Mouse (Mus musculus): Measurements from ENCODE around the gene Tet1. TPM values are rescaled to one million over a fixed set of nuclear protein-coding genes. Genes with fewer than 3 reads are reported as not detected.

The Tet1 gene
- polyA plus RNA-seq, 1 experiment from 2014 or later, result 27.4 TPM

GRCm38 (mm10) chr10:62854581-62854980 lies 54.2 kb downstream of the Tet1 start:
- DNase-seq (ENCODE audit: low spot score), result no peak
- no peak for ATAC-seq (replicated peaks; ENCODE audit: insufficient number of reproducible peaks, low FRiP score, low TSS enrichment, low read depth)
- H3K36me3 ChIP-seq (replicated peaks; ENCODE audit: control insufficient read depth, insufficient read depth, low read depth, low read length), result no peaks in the 10 kb centered on the region
- no peak overlapping the region for H3K4me3 ChIP-seq (ENCODE audit: low read depth, low read length)
- no peak overlapping the region for H3K27ac ChIP-seq (replicated peaks; ENCODE audit: low read depth, low read length)
- no peaks in the 10 kb centered on the region for H3K9me3 ChIP-seq (replicated peaks; ENCODE audit: control insufficient read depth, low read length)
- no peaks in the 10 kb centered on the region for H3K4me1 ChIP-seq (ENCODE audit: control insufficient read depth, insufficient read depth, low read length)
- no peak overlapping the region for H3K4me2 ChIP-seq (ENCODE audit: low read depth, low read length)
- no peak overlapping the region for H3K9ac ChIP-seq (replicated peaks; ENCODE audit: low read length)
- 71% methylated on average over 4 of the region's 4 CpGs for WGBS
- H3K27me3 ChIP-seq (ENCODE audit: control insufficient read depth, insufficient read depth, low read length), result no peaks in the 10 kb centered on the region

DNA sequence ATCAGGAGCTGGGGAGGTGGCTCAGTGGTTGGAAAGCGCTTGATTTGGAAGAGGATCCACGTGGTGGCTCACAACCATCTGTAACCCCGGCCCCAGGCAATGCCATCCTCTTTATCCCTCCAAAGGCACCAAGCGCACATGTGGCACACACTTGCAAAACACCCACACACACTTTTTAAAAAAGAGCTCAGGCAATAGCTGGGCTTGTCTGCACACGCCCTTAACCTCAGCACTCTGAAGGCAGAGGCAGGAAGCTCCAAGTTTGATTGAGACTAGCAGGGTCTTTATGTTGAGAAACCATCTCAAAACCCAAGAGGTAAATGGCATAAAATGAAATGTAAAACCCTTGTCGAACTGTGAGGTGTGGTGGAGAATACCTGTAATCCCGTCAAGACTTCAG lies 57.2 kb downstream of the Tet1 start:
- H3K4me1 ChIP-seq (ENCODE audit: control insufficient read depth, insufficient read depth, low read length), result no peaks in the 10 kb centered on the region
- no peaks in the 10 kb centered on the region for H3K9me3 ChIP-seq (replicated peaks; ENCODE audit: control insufficient read depth, low read length)
- H3K4me2 ChIP-seq (ENCODE audit: low read depth, low read length), result no peak overlapping the region
- 78% methylated on average over 7 of the region's 7 CpGs for WGBS
- no peak overlapping the region for H3K9ac ChIP-seq (replicated peaks; ENCODE audit: low read length)
- no peak overlapping the region for H3K4me3 ChIP-seq (ENCODE audit: low read depth, low read length)
- ATAC-seq (replicated peaks; ENCODE audit: insufficient number of reproducible peaks, low FRiP score, low TSS enrichment, low read depth) (no peak), DNase-seq (ENCODE audit: low spot score) (no peak)
- H3K27me3 ChIP-seq (ENCODE audit: control insufficient read depth, insufficient read depth, low read length), result no peaks in the 10 kb centered on the region
- no peak overlapping the region for H3K27ac ChIP-seq (replicated peaks; ENCODE audit: low read depth, low read length)
- H3K36me3 ChIP-seq (replicated peaks; ENCODE audit: control insufficient read depth, insufficient read depth, low read depth, low read length), result no peaks in the 10 kb centered on the region

GRCm38 (mm10) chr10:62851025-62851424 lies 57.8 kb downstream of the Tet1 start:
- H3K4me2 ChIP-seq (ENCODE audit: low read depth, low read length), result no peak overlapping the region
- no peaks in the 10 kb centered on the region for H3K4me1 ChIP-seq (ENCODE audit: control insufficient read depth, insufficient read depth, low read length)
- no peaks in the 10 kb centered on the region for H3K27me3 ChIP-seq (ENCODE audit: control insufficient read depth, insufficient read depth, low read length)
- WGBS, result 65% methylated on average over 4 of the region's 4 CpGs
- H3K9me3 ChIP-seq (replicated peaks; ENCODE audit: control insufficient read depth, low read length), result no peaks in the 10 kb centered on the region
- no peaks in the 10 kb centered on the region for H3K36me3 ChIP-seq (replicated peaks; ENCODE audit: control insufficient read depth, insufficient read depth, low read depth, low read length)
- ATAC-seq (replicated peaks; ENCODE audit: insufficient number of reproducible peaks, low FRiP score, low TSS enrichment, low read depth) (no peak), DNase-seq (ENCODE audit: low spot score) (peak; percentile 46)
- no peak overlapping the region for H3K4me3 ChIP-seq (ENCODE audit: low read depth, low read length)
- no peak overlapping the region for H3K27ac ChIP-seq (replicated peaks; ENCODE audit: low read depth, low read length)
- no peak overlapping the region for H3K9ac ChIP-seq (replicated peaks; ENCODE audit: low read length)

DNA sequence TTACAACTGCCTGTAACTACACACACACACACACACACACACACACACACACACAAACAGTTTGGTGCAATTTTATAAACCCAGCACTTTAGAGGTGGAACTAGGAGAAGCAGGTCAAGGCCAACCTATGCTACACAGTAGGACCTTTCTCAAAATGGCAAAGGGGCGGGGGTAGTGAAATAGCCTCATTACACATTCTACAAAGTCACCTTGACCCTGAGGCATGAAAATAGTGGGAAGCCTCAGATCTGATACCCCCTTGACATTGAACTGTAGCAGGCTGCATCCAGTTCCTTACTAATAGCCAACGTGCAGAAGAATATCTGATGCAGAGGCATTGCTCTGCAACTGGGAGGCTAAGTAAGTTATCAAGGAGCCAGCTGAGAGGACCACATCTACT lies 60.0 kb downstream of the Tet1 start:
- WGBS, result 91% methylated on average over 2 of the region's 2 CpGs
- ATAC-seq (replicated peaks; ENCODE audit: insufficient number of reproducible peaks, low FRiP score, low TSS enrichment, low read depth) (no peak), DNase-seq (ENCODE audit: low spot score) (no peak)
- Histone ChIP-seq H3K36me3 (replicated peaks; ENCODE audit: control insufficient read depth, insufficient read depth, low read depth, low read length) (no peaks in the 10 kb centered on the region), H3K4me1 (ENCODE audit: control insufficient read depth, insufficient read depth, low read length) (no peaks in the 10 kb centered on the region), H3K27me3 (ENCODE audit: control insufficient read depth, insufficient read depth, low read length) (no peaks in the 10 kb centered on the region), H3K4me2 (ENCODE audit: low read depth, low read length) (no peak overlapping the region), H3K9ac (replicated peaks; ENCODE audit: low read length) (no peak overlapping the region), H3K9me3 (replicated peaks; ENCODE audit: control insufficient read depth, low read length) (no peaks in the 10 kb centered on the region), H3K4me3 (ENCODE audit: low read depth, low read length) (no peak overlapping the region), H3K27ac (replicated peaks; ENCODE audit: low read depth, low read length) (no peak overlapping the region)

- Histone ChIP-seq H3K9ac (replicated peaks; ENCODE audit: low read length) (no peak overlapping the region), H3K4me2 (ENCODE audit: low read depth, low read length) (no peak overlapping the region), H3K27me3 (ENCODE audit: control insufficient read depth, insufficient read depth, low read length) (no peaks in the 10 kb centered on the region), H3K36me3 (replicated peaks; ENCODE audit: control insufficient read depth, insufficient read depth, low read depth, low read length) (no peaks in the 10 kb centered on the region), H3K4me3 (ENCODE audit: low read depth, low read length) (no peak overlapping the region), H3K4me1 (ENCODE audit: control insufficient read depth, insufficient read depth, low read length) (no peaks in the 10 kb centered on the region), H3K9me3 (replicated peaks; ENCODE audit: control insufficient read depth, low read length) (no peaks in the 10 kb centered on the region), H3K27ac (replicated peaks; ENCODE audit: low read depth, low read length) (no peak overlapping the region)
- WGBS, result 83% methylated on average over 12 of the region's 12 CpGs
- DNase-seq (ENCODE audit: low spot score), result no peak
- ATAC-seq (replicated peaks; ENCODE audit: insufficient number of reproducible peaks, low FRiP score, low TSS enrichment, low read depth), result no peak
Measured at GRCm38 (mm10) chr10:62847069-62847626, 61.6 kb downstream of the Tet1 start.

DNA sequence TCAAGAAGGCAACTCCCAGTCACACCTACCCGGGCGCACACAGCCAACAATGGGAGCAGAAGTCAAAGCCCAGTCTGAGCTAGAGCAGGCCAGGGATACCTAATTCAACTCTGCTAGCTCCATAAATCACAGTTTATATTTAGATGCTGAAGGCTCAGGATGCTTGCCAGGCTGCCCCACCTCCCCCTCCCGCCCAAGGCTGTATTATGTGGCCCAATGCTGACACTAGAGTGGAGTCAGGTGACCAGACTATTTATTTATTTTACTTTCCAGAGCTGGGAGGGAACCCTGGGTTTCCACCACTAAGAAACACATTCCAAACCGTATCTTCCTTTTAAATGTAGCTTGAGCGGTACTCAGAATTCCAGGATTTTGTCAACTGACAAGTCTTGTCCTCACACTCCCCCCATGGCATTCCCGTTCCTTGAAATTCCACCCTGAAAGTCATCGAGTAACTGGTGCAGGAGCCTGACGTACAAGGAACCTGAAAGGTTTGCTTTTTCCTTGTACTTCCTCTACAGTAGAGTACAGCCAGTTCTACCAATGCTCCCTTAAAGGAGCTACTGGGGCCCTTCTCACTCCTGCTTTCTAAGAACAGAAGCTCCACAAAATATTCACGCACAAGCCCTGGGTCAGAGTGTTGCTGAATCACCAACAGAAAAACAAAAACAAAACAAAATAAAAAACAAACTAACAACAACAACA lies 64.9 kb downstream of the Tet1 start:
- H3K27me3 ChIP-seq (ENCODE audit: control insufficient read depth, insufficient read depth, low read length), result no peaks in the 10 kb centered on the region
- no peak overlapping the region for H3K4me2 ChIP-seq (ENCODE audit: low read depth, low read length)
- H3K4me1 ChIP-seq (ENCODE audit: control insufficient read depth, insufficient read depth, low read length), result no peaks in the 10 kb centered on the region
- peak; percentile 41 for DNase-seq (ENCODE audit: low spot score)
- 62% methylated on average over 9 of the region's 9 CpGs for WGBS
- H3K9me3 ChIP-seq (replicated peaks; ENCODE audit: control insufficient read depth, low read length), result no peaks in the 10 kb centered on the region
- H3K9ac ChIP-seq (replicated peaks; ENCODE audit: low read length), result no peak overlapping the region
- no peak overlapping the region for H3K4me3 ChIP-seq (ENCODE audit: low read depth, low read length)
- H3K27ac ChIP-seq (replicated peaks; ENCODE audit: low read depth, low read length), result no peak overlapping the region
- ATAC-seq (replicated peaks; ENCODE audit: insufficient number of reproducible peaks, low FRiP score, low TSS enrichment, low read depth), result no peak
- H3K36me3 ChIP-seq (replicated peaks; ENCODE audit: control insufficient read depth, insufficient read depth, low read depth, low read length), result no peaks in the 10 kb centered on the region

DNA sequence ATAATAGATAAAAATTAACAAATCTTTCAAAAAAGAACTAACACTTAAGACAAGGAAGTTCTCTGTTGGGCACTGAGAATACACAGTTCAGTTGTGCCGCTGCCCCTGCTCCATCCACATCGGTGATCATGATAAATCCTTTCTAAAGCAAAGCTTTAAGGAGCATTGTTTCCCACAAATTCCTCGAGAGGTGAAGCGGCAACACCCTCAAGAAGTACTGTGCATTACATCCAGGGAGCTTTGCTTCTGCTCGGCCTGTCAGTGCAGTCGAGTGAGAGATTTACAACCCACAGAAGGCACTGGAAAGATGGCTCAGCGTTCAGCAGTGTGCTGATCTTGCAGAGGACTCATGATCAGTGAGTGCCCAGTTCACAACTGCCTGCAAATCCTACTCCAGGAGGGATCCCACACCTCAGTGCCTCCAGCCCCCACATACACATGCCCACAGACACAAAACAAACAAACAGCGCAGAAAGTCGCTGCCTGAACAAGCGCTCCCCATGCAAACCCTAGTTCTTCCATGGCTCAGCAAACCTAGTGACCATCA lies 66.8 kb downstream of the Tet1 start:
- Histone ChIP-seq H3K9me3 (replicated peaks; ENCODE audit: control insufficient read depth, low read length) (no peaks in the 10 kb centered on the region), H3K27me3 (ENCODE audit: control insufficient read depth, insufficient read depth, low read length) (no peaks in the 10 kb centered on the region), H3K4me2 (ENCODE audit: low read depth, low read length) (no peak overlapping the region), H3K4me3 (ENCODE audit: low read depth, low read length) (no peak overlapping the region), H3K9ac (replicated peaks; ENCODE audit: low read length) (no peak overlapping the region), H3K27ac (replicated peaks; ENCODE audit: low read depth, low read length) (no peak overlapping the region), H3K36me3 (replicated peaks; ENCODE audit: control insufficient read depth, insufficient read depth, low read depth, low read length) (no peaks in the 10 kb centered on the region), H3K4me1 (ENCODE audit: control insufficient read depth, insufficient read depth, low read length) (no peaks in the 10 kb centered on the region)
- DNase-seq (ENCODE audit: low spot score) (no peak), ATAC-seq (replicated peaks; ENCODE audit: insufficient number of reproducible peaks, low FRiP score, low TSS enrichment, low read depth) (no peak)
- 83% methylated on average over 10 of the region's 10 CpGs for WGBS

DNA sequence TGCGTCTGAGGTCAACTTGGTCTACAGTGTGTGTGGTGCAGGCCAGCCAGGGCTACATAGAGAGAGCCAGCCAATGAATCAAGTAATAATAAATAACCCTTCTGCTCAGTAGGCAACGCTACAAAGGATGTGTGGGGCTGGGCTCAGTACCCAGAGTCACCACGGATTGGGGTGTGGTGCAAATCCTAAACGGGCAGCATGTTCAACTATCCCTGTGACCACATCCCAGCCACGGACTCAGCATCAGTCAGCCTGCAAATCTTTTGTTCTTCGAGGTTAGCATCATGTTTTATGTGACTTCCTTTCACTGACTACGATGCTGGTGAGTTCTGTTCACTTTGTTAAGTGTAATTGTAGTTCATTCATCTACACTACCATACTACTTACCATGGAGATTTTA lies 68.1 kb downstream of the Tet1 start:
- H3K4me2 ChIP-seq (ENCODE audit: low read depth, low read length), result no peak overlapping the region
- WGBS, result 93% methylated on average over 7 of the region's 7 CpGs
- no peaks in the 10 kb centered on the region for H3K27me3 ChIP-seq (ENCODE audit: control insufficient read depth, insufficient read depth, low read length)
- H3K4me3 ChIP-seq (ENCODE audit: low read depth, low read length), result no peak overlapping the region
- H3K27ac ChIP-seq (replicated peaks; ENCODE audit: low read depth, low read length), result no peak overlapping the region
- ATAC-seq (replicated peaks; ENCODE audit: insufficient number of reproducible peaks, low FRiP score, low TSS enrichment, low read depth), result no peak
- no peaks in the 10 kb centered on the region for H3K4me1 ChIP-seq (ENCODE audit: control insufficient read depth, insufficient read depth, low read length)
- H3K9ac ChIP-seq (replicated peaks; ENCODE audit: low read length), result no peak overlapping the region
- no peaks in the 10 kb centered on the region for H3K36me3 ChIP-seq (replicated peaks; ENCODE audit: control insufficient read depth, insufficient read depth, low read depth, low read length)
- H3K9me3 ChIP-seq (replicated peaks; ENCODE audit: control insufficient read depth, low read length), result no peaks in the 10 kb centered on the region
- no peak for DNase-seq (ENCODE audit: low spot score)
